Mouse (Mus musculus) midbrain, embryonic 12.5 days (tissue): ENCODE data around the gene Jmy. TPM values are rescaled to one million over a fixed set of nuclear protein-coding genes. Genes with fewer than 3 reads are reported as not detected.
"Not testable (repeated sequence)": the region's sequence is repeated elsewhere in the genome, so short reads cannot be mapped to it uniquely, and the experiment has no call there.

Experiments used
- ATAC-seq: fragments of 200-750 bp; cut with Nextera tagmentation; 2 replicates; pipeline ENCODE4 v1.8.0; 2017; ENCODE audit warnings: low read depth, moderate TSS enrichment, moderate library complexity; ENCODE audit not compliant: low FRiP score
- H3K27ac ChIP-seq: fragments of 300-500 bp; sonication (generic); replicated peaks from 2 replicates; pipeline ENCODE4 v1.5.1; 2016; ENCODE audit warnings: mild to moderate bottlenecking
- H3K27me3 ChIP-seq: fragments of 300-500 bp; sonication (generic); 2 replicates; pipeline ENCODE4 v1.6.1; 2016; ENCODE audit warnings: mild to moderate bottlenecking
- H3K36me3 ChIP-seq: fragments of 300-500 bp; sonication (generic); 2 replicates; pipeline ENCODE4 v1.6.1; 2016
- H3K4me1 ChIP-seq: fragments of 300-500 bp; sonication (generic); 2 replicates; pipeline ENCODE4 v1.6.1; 2016
- H3K4me2 ChIP-seq: fragments of 300-500 bp; sonication (generic); replicated peaks from 2 replicates; pipeline ENCODE4 v1.6.1; 2016; ENCODE audit warnings: mild to moderate bottlenecking, moderate library complexity
- H3K4me3 ChIP-seq: fragments of 300-500 bp; sonication (generic); 2 replicates; pipeline ENCODE4 v1.5.1; 2016; ENCODE audit warnings: mild to moderate bottlenecking
- H3K9ac ChIP-seq: fragments of 300-500 bp; sonication (generic); replicated peaks from 2 replicates; pipeline ENCODE4 v1.6.1; 2016; ENCODE audit warnings: mild to moderate bottlenecking, moderate library complexity
- H3K9me3 ChIP-seq: fragments of 300-500 bp; sonication (generic); 2 replicates; pipeline ENCODE4 v1.6.1; 2016; ENCODE audit warnings: mild to moderate bottlenecking
- WGBS: fragments of 180-500 bp; shearing (Covaris S2); methylation state at CpG from one replicate; pipeline ENCODE4 v1.1.7; 2016; 5-methylcytosine and 5-hydroxymethylcytosine counted together
- polyA plus RNA-seq: library from polyadenylated mRNA; unstranded; fragments of >200 nt; fragmentation: Nextera tagmentation; extraction: Ambion mirVana; gene quantifications from 2 replicates; pipeline ENCODE4 v1.2.1, GENCODE M21; 2016

Jmy gene
- 8.9 and 11.0 TPM in 2 replicates for polyA plus RNA-seq

- Histone ChIP-seq H3K27me3 (no peaks in the 10 kb centered on the region; the same call in 1 of the 2 replicates), H3K27ac (peak within 1 kb of the TSS; percentile 94), H3K9ac (peak within 1 kb of the TSS; percentile 97), H3K9me3 (no peaks in the 10 kb centered on the region), H3K4me2 (peak within 1 kb of the TSS; percentile 68), H3K4me3 (peak within 1 kb of the TSS; percentile 97), H3K4me1 (peaks cover 21% of the 10 kb centered on the region), H3K36me3 (no peaks in the 10 kb centered on the region)
- ATAC-seq, result peak; percentile 92
- WGBS, result under 1% methylated on average over 89 of the region's 105 CpGs
These were observed at the start of gene Jmy for GRCm38 (mm10) chr13:93499167-93499972. Gene Jmy, minus strand, starts transcription at chr13:93499808.

- no peaks in the 10 kb centered on the region for H3K4me1 ChIP-seq
- H3K27ac ChIP-seq, result no peak overlapping the region
- no peak overlapping the region for H3K4me2 ChIP-seq
- H3K9ac ChIP-seq, result no peak overlapping the region
- no peaks in the 10 kb centered on the region for H3K27me3 ChIP-seq
- no peaks in the 10 kb centered on the region for H3K9me3 ChIP-seq
- 84% methylated on average over 5 of the region's 5 CpGs for WGBS
- no peak for ATAC-seq
- H3K4me3 ChIP-seq, result no peak overlapping the region
- H3K36me3 ChIP-seq, result no peaks in the 10 kb centered on the region
These were observed 48.0 kb upstream of the Jmy start for GRCm38 (mm10) chr13:93547641-93548040.

GRCm38 (mm10) chr13:93546011-93546410 lies 46.4 kb upstream of the Jmy start:
- ATAC-seq, result no peak
- Histone ChIP-seq H3K9me3 (no peaks in the 10 kb centered on the region), H3K4me1 (no peaks in the 10 kb centered on the region), H3K9ac (no peak overlapping the region), H3K36me3 (no peaks in the 10 kb centered on the region), H3K27ac (no peak overlapping the region), H3K4me2 (no peak overlapping the region), H3K4me3 (no peak overlapping the region), H3K27me3 (no peaks in the 10 kb centered on the region)
- WGBS, result 84% methylated on average over 1 of the region's 1 CpGs

GRCm38 (mm10) chr13:93544274-93544673 lies 44.7 kb upstream of the Jmy start:
- H3K27ac ChIP-seq, result no peak overlapping the region
- no peak for ATAC-seq
- H3K4me3 ChIP-seq, result no peak overlapping the region

GRCm38 (mm10) chr13:93539311-93539710 lies 39.7 kb upstream of the Jmy start:
- ATAC-seq, result no peak
- Histone ChIP-seq H3K4me3 (no peak overlapping the region), H3K9ac (no peak overlapping the region), H3K4me1 (no peaks in the 10 kb centered on the region), H3K36me3 (no peaks in the 10 kb centered on the region), H3K27ac (no peak overlapping the region), H3K4me2 (no peak overlapping the region), H3K27me3 (no peaks in the 10 kb centered on the region), H3K9me3 (no peaks in the 10 kb centered on the region)
- WGBS, result 87% methylated on average over 4 of the region's 4 CpGs

More at GRCm38 (mm10) chr13:93544274-93544673, 44.7 kb upstream of the Jmy start:
- H3K4me2 ChIP-seq, result no peak overlapping the region
- no peaks in the 10 kb centered on the region for H3K27me3 ChIP-seq
- H3K4me1 ChIP-seq, result no peaks in the 10 kb centered on the region
- H3K9ac ChIP-seq, result no peak overlapping the region
- H3K36me3 ChIP-seq, result no peaks in the 10 kb centered on the region
- no peaks in the 10 kb centered on the region for H3K9me3 ChIP-seq

- Histone ChIP-seq H3K4me2 (no peak overlapping the region), H3K4me1 (no peaks in the 10 kb centered on the region), H3K9ac (no peak overlapping the region), H3K27me3 (no peaks in the 10 kb centered on the region), H3K4me3 (no peak overlapping the region), H3K27ac (no peak overlapping the region), H3K9me3 (no peaks in the 10 kb centered on the region), H3K36me3 (no peaks in the 10 kb centered on the region)
- 73% methylated on average over 2 of the region's 2 CpGs for WGBS
- no peak for ATAC-seq
These were observed 19.2 kb upstream of the Jmy start for GRCm38 (mm10) chr13:93518753-93519319.

- H3K4me1 ChIP-seq, result no peaks in the 10 kb centered on the region
- no peak overlapping the region for H3K4me2 ChIP-seq
- ATAC-seq, result no peak
- no peak overlapping the region for H3K4me3 ChIP-seq
- H3K27me3 ChIP-seq, result no peaks in the 10 kb centered on the region
- H3K9me3 ChIP-seq, result no peaks in the 10 kb centered on the region
- no peaks in the 10 kb centered on the region for H3K36me3 ChIP-seq
- no peak overlapping the region for H3K27ac ChIP-seq
- no peak overlapping the region for H3K9ac ChIP-seq
These were observed 17.6 kb upstream of the Jmy start for GRCm38 (mm10) chr13:93517223-93517622.

- 89% methylated on average over 10 of the region's 10 CpGs for WGBS
- H3K4me3 ChIP-seq, result no peak overlapping the region
- no peak for ATAC-seq
These were observed 14.6 kb upstream of the Jmy start for GRCm38 (mm10) chr13:93514000-93514795.

GRCm38 (mm10) chr13:93510447-93511180 lies 11.0 kb upstream of the Jmy start:
- no peak overlapping the region for H3K4me3 ChIP-seq
- H3K4me2 ChIP-seq, result no peak overlapping the region
- no peak overlapping the region; the same call in 1 of the 2 replicates for H3K27ac ChIP-seq
- 0 out of 2 replicates have a peak overlapping the region, but pooled peaks have one; percentile 20 for H3K9ac ChIP-seq
- H3K36me3 ChIP-seq, result no peaks in the 10 kb centered on the region
- H3K4me1 ChIP-seq, result no peaks in the 10 kb centered on the region
- H3K27me3 ChIP-seq, result no peaks in the 10 kb centered on the region
- H3K9me3 ChIP-seq, result no peaks in the 10 kb centered on the region
- no peak for ATAC-seq
- 55% methylated on average over 16 of the region's 16 CpGs for WGBS

More at GRCm38 (mm10) chr13:93514000-93514795, 14.6 kb upstream of the Jmy start:
- H3K4me2 ChIP-seq, result no peak overlapping the region
- H3K4me1 ChIP-seq, result no peaks in the 10 kb centered on the region
- no peaks in the 10 kb centered on the region for H3K9me3 ChIP-seq
- H3K27me3 ChIP-seq, result no peaks in the 10 kb centered on the region
- H3K9ac ChIP-seq, result no peak overlapping the region
- no peaks in the 10 kb centered on the region for H3K36me3 ChIP-seq
- no peak overlapping the region for H3K27ac ChIP-seq

GRCm38 (mm10) chr13:93506920-93507319 lies 7.3 kb upstream of the Jmy start:
- not testable (repeated sequence) for H3K27me3 ChIP-seq, H3K36me3 ChIP-seq, H3K4me3 ChIP-seq, H3K9ac ChIP-seq, ATAC-seq, H3K4me2 ChIP-seq, H3K27ac ChIP-seq, H3K4me1 ChIP-seq, H3K9me3 ChIP-seq
- WGBS, result 89% methylated on average over 5 of the region's 5 CpGs

- Histone ChIP-seq H3K36me3 (no peaks in the 10 kb centered on the region), H3K4me2 (no peak overlapping the region), H3K9ac (no peak overlapping the region), H3K27me3 (no peaks in the 10 kb centered on the region; the same call in 1 of the 2 replicates), H3K4me3 (no peak overlapping the region), H3K9me3 (no peaks in the 10 kb centered on the region), H3K27ac (no peak overlapping the region), H3K4me1 (peaks cover 13% of the 10 kb centered on the region)
- WGBS, result 79% methylated on average over 4 of the region's 4 CpGs
- no peak for ATAC-seq
These were observed 2.1 kb upstream of the Jmy start for GRCm38 (mm10) chr13:93501724-93502123.
